In the genomic region with DNA sequence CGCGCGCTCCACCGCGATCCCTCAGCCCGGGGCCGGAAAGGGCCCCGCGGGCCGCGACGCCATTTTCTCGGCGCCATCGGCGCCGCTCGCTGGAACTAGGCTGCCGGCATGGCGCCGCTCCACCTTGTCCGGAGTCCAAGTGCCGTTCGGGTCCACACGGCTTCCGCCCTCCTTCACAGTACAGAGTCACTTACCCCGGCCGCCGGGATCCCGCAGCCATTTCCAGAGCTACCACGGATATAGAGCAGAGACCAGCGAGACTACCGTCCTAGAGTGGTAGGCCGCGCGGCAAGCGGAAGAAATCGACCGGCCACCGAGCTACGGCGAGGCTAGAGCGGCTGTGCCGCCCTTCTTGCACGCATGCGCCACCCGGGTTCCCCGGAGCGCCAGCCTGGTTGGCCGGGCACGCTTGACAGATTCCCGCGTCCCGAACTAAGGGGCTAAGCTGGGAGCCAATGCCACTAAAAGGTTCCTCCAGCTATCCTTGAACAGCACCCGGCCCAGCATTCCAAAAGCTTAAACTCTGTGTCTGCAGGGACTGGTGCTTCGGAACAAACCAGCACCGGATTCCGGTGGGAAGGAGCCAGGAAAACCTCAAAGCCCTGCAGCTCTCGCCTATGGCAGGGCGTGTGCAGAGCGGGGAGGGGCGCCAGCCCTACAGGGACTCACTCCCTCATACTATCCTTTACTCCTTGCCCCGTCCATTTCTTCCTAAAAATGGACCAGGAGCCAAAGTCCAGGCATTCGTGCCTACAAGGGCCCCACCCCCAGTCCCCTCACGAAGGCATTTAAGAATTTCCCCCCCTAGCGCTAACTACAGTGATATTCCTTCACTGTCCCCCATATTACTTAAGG, we compare ENCODE assay signal across 8 mouse cellular contexts. TPM values are rescaled to one million over a fixed set of nuclear protein-coding genes. Genes with fewer than 3 reads are reported as not detected.
DNase-seq lines count a peak whose midpoint lies in the region; ATAC-seq lines count a peak whose summit lies in the region.

No protein-coding gene starts in this region.

- DNase-seq in NIH3T3 (ENCODE audit: low read depth) = peak; percentile 94
- peak; percentile 96 to 97 for DNase-seq in cerebellum, postnatal 10 days
- DNase-seq in frontal cortex, postnatal 10 days (ENCODE audit: low spot score in 2 of 2) = peak; percentile 83 to 89
- DNase-seq in layer of hippocampus, postnatal 14 days (ENCODE audit: low spot score in 2 of 2) = peak; percentile 92 to 94
- DNase-seq in lung, postnatal 10 days = peak; percentile 94
- peak; percentile 83 for DNase-seq in ovary, postnatal 14 days (ENCODE audit: low spot score)
- DNase-seq in thymus, postnatal 10 days (ENCODE audit: low spot score in 2 of 2) = peak; percentile 87 to 93

- peak overlapping the region; percentile 74 for H3K4me3 ChIP-seq in hindbrain, embryonic 12.5 days

- no peaks in the 10 kb centered on the region for H3K36me3 ChIP-seq in hindbrain, embryonic 12.5 days

- no peaks in the 10 kb centered on the region for H3K27me3 ChIP-seq in hindbrain, embryonic 12.5 days

- WGBS in hindbrain, embryonic 12.5 days = under 1% methylated on average over 66 of the region's 66 CpGs

- H3K9ac ChIP-seq in hindbrain, embryonic 12.5 days = peak overlapping the region; percentile 97

- H3K4me2 ChIP-seq in hindbrain, embryonic 12.5 days (replicated peaks) = peak overlapping the region; percentile 95

- H3K9me3 ChIP-seq in hindbrain, embryonic 12.5 days (replicated peaks) = no peaks in the 10 kb centered on the region

- H3K4me1 ChIP-seq in hindbrain, embryonic 12.5 days = peaks cover 31% of the 10 kb centered on the region

- peak; percentile 97 for ATAC-seq in hindbrain, embryonic 12.5 days (ENCODE audit: low FRiP score)

- peak overlapping the region; percentile 96 for H3K27ac ChIP-seq in hindbrain, embryonic 12.5 days

RNA-seq across cellular contexts. Expression of a gene that starts 7.8 kb away (rescaled TPM):
- 37.2 and 42.1 TPM in 2 replicates for polyA plus RNA-seq in hindbrain, embryonic 12.5 days (2016; fragmentation: Nextera tagmentation; extraction: Ambion mirVana)
- total RNA-seq in layer of hippocampus, postnatal 14 days (2021) = 10 to 100 TPM; 54.2 to 56.9 TPM

RNA-seq across cellular contexts. Expression of a gene that starts 7.9 kb away (rescaled TPM):
- 54.8 and 57.3 TPM in 2 replicates for polyA plus RNA-seq in hindbrain, embryonic 12.5 days (2016; fragmentation: Nextera tagmentation; extraction: Ambion mirVana)
- total RNA-seq in layer of hippocampus, postnatal 14 days (2021) = 10 to 100 TPM; 60.5 to 62.0 TPM

RNA-seq across cellular contexts. Expression of a gene that starts 23.1 kb away (rescaled TPM):
- 0.53 and 0.80 TPM in 2 replicates for polyA plus RNA-seq in hindbrain, embryonic 12.5 days (2016; fragmentation: Nextera tagmentation; extraction: Ambion mirVana)
- total RNA-seq in layer of hippocampus, postnatal 14 days (2021) = under 1 TPM; 0.28 to 0.67 TPM

RNA-seq across cellular contexts. Expression of a gene that starts 59.5 kb away (rescaled TPM):
- polyA plus RNA-seq in hindbrain, embryonic 12.5 days (2016; fragmentation: Nextera tagmentation; extraction: Ambion mirVana) = 0.30 and 0.44 TPM in 2 replicates
- 1 to 10 TPM; 1.2 to 2.0 TPM for total RNA-seq in layer of hippocampus, postnatal 14 days (2021)

Comparison
In these comparisons a context has a peak if more than half of its experiments do, and no peak if none do; other contexts are left out.
1. Peak in every context shown above with its lines: DNase-seq, ATAC-seq, H3K4me3 ChIP-seq and H3K27ac ChIP-seq.